Mouse (Mus musculus) kidney, adult 8-10 months (tissue): ENCODE measurements at regions not wholly inside any gene's neighbourhood (a gene's known extent, or its start where the extent isn't known, plus 50 kb on each side); places are given as distances from the start of the nearest gene placed in this dataset.

ENCODE experiments used
- DNase-seq, 2 experiments: peaks; one replicate each; pipeline ENCODE4 v3.0.0; 2022

GRCm38 (mm10) chr12:21480226-21480625 lies 62.8 kb upstream of the Ywhaq start:
- DNase-seq: no peak

- no peak for DNase-seq
Measured at GRCm38 (mm10) chr12:21479251-21479650, 61.8 kb upstream of the Ywhaq start.

GRCm38 (mm10) chr12:21476516-21476915 lies 59.1 kb upstream of the Ywhaq start:
- no peak for DNase-seq

- DNase-seq: no peak
Measured at GRCm38 (mm10) chr12:21472951-21473710, 55.7 kb upstream of the Ywhaq start.

GRCm38 (mm10) chr12:21472487-21472886 lies 55.0 kb upstream of the Ywhaq start:
- DNase-seq: peak; percentile 19 to 36

GRCm38 (mm10) chr12:21471986-21472385 lies 54.5 kb upstream of the Ywhaq start:
- no peak for DNase-seq

- DNase-seq: no peak
Measured at GRCm38 (mm10) chr12:21470286-21470685, 52.8 kb upstream of the Ywhaq start.
